Mouse (Mus musculus): ENCODE measurements at regions not wholly inside any gene's neighbourhood (a gene's known extent, or its start where the extent isn't known, plus 50 kb on each side); places are given as distances from the start of the nearest gene placed in this dataset.

GRCm38 (mm10) chr9:30770436-30771173 is 151.6 kb downstream of the Adamts15 start:
- no peak for DNase-seq

- DNase-seq = no peak
Observed at GRCm38 (mm10) chr9:30769435-30769729, 152.9 kb downstream of the Adamts15 start.

- DNase-seq = no peak
Observed at GRCm38 (mm10) chr9:30768665-30769434, 153.4 kb downstream of the Adamts15 start.

GRCm38 (mm10) chr9:30766701-30767100 is 155.6 kb downstream of the Adamts15 start:
- DNase-seq = no peak

- no peak for DNase-seq
Observed at GRCm38 (mm10) chr9:30766171-30766570, 156.1 kb downstream of the Adamts15 start.

GRCm38 (mm10) chr9:30765017-30765569 is 157.2 kb downstream of the Adamts15 start:
- DNase-seq = no peak

GRCm38 (mm10) chr9:30762913-30763312 is 159.3 kb downstream of the Adamts15 start:
- DNase-seq = no peak

GRCm38 (mm10) chr9:30758121-30758520 is 164.1 kb downstream of the Adamts15 start:
- DNase-seq = no peak

- no peak for DNase-seq
Observed at GRCm38 (mm10) chr9:30757406-30757805, 164.8 kb downstream of the Adamts15 start.

GRCm38 (mm10) chr9:30756796-30757195 is 165.5 kb downstream of the Adamts15 start:
- DNase-seq = no peak

GRCm38 (mm10) chr9:30755586-30755985 is 166.7 kb downstream of the Adamts15 start:
- DNase-seq = no peak

GRCm38 (mm10) chr9:30754826-30755225 is 167.4 kb downstream of the Adamts15 start:
- no peak for DNase-seq

GRCm38 (mm10) chr9:30743471-30743870 is 178.8 kb downstream of the Adamts15 start:
- no peak for DNase-seq

GRCm38 (mm10) chr9:30742471-30743098 is 179.7 kb downstream of the Adamts15 start:
- no peak for DNase-seq

GRCm38 (mm10) chr9:30731687-30732086 is 190.6 kb downstream of the Adamts15 start:
- DNase-seq = no peak

- no peak for DNase-seq
Observed at GRCm38 (mm10) chr9:30723364-30724070, 198.7 kb downstream of the Adamts15 start.

- DNase-seq = no peak
Observed at GRCm38 (mm10) chr9:30721861-30722260, 200.4 kb downstream of the Adamts15 start.

- DNase-seq = no peak
Observed at GRCm38 (mm10) chr9:30716421-30717170, 205.7 kb downstream of the Adamts15 start.

GRCm38 (mm10) chr9:30710131-30710530 is 212.1 kb downstream of the Adamts15 start:
- no peak for DNase-seq

- DNase-seq = no peak
Observed at GRCm38 (mm10) chr9:30699848-30700247, 222.4 kb downstream of the Adamts15 start.

- DNase-seq = no peak
Observed at GRCm38 (mm10) chr9:30697533-30697932, 224.7 kb downstream of the Adamts15 start.

- no peak for DNase-seq
Observed at GRCm38 (mm10) chr9:30668095-30668494, 241.2 kb downstream of the Snx19 start.
